Mouse (Mus musculus): ENCODE results near the gene Dpp7.

DNA sequence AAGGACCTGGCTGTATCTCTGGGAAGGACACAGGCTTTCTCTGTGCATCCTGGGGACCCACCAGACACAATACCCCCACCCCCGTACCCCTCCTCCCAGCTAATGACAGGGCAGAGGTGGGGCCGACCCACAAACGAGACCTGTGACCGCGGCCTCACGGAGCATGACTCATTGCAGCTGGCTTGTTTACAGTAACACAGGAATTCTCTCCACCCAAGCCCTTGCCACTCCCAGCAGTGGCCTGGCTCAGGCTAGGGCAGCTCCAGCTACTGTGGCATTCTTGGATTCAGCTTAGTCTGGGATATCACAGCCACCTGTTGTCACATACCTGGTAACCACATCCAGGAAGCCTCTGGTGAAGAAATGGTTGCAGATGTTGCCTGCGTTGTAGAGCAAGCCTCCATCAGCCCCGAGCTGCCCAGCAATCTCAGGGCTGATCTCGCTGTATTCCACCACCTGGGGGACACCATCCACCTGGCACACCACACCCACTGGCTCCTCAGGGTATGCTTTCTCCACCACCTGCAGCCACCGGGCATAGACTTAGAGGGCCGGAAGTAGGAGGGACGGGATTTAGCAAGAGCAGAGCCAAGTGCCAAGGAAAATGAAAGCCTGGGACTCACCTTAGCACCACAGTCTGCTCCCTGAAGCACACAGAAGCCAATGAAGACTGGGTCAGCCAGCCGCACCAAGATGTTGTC is 7.5 kb upstream of the Dpp7 start:
- no peak for TF ChIP-seq POLR2A (IDR thresholded peaks at IDR 0.05; ENCODE audit: low read depth, low read length)
- no peak for TF ChIP-seq CTCF (IDR thresholded peaks at IDR 0.05; ENCODE audit: borderline replicate concordance, insufficient read depth, low read length)
